Mouse (Mus musculus) limb, embryonic 11.5 days (tissue): Measurements from ENCODE around the gene Tsc22d1. TPM values are rescaled to one million over a fixed set of nuclear protein-coding genes. Genes with fewer than 3 reads are reported as not detected.

Experiments used
- ATAC-seq: fragments of 200-750 bp; cut with Nextera tagmentation; 2 replicates; pipeline ENCODE4 v1.8.0; 2017; ENCODE audit warnings: low read depth; ENCODE audit not compliant: insufficient number of reproducible peaks, low FRiP score, low TSS enrichment
- DNase-seq: peaks from one replicate; pipeline ENCODE4 v3.0.0-alpha.2; 2015; ENCODE audit warnings: low spot score
- H3K27ac ChIP-seq: fragments of 300-500 bp; sonication (generic); replicated peaks from 2 replicates; pipeline ENCODE4 v1.5.1; 2014; ENCODE audit warnings: low read depth, mild to moderate bottlenecking, low read length
- H3K27me3 ChIP-seq: fragments of 300-500 bp; sonication (generic); 2 replicates; pipeline ENCODE4 v1.6.1; 2014; ENCODE audit warnings: mild to moderate bottlenecking, low read length, mixed read lengths; ENCODE audit not compliant: control insufficient read depth, insufficient read depth
- H3K36me3 ChIP-seq: fragments of 300-500 bp; sonication (generic); 2 replicates; pipeline ENCODE4 v1.6.1; 2014; ENCODE audit warnings: mild to moderate bottlenecking, low read length, moderate library complexity, mixed read lengths; ENCODE audit not compliant: control insufficient read depth, insufficient read depth
- H3K4me1 ChIP-seq: fragments of 300-500 bp; sonication (generic); 2 replicates; pipeline ENCODE4 v1.6.1; 2014; ENCODE audit warnings: low read length, mixed read lengths; ENCODE audit not compliant: control insufficient read depth, insufficient read depth
- H3K4me2 ChIP-seq: fragments of 300-500 bp; sonication (generic); 2 replicates; pipeline ENCODE4 v1.6.1; 2014; ENCODE audit warnings: low read depth, mild to moderate bottlenecking, moderate library complexity; ENCODE audit not compliant: severe bottlenecking
- H3K4me3 ChIP-seq: fragments of 300-500 bp; sonication (generic); 2 replicates; pipeline ENCODE4 v1.5.1; 2014; ENCODE audit warnings: low read depth, low read length
- H3K9ac ChIP-seq: fragments of 300-500 bp; sonication (generic); 2 replicates; pipeline ENCODE4 v1.6.1; 2014; ENCODE audit warnings: mild to moderate bottlenecking, low read length
- H3K9me3 ChIP-seq: fragments of 300-500 bp; sonication (generic); 2 replicates; pipeline ENCODE4 v1.6.1; 2016; ENCODE audit warnings: low read length; ENCODE audit not compliant: control insufficient read depth
- WGBS: fragments of 180-500 bp; shearing (Covaris S2); extraction: QIAGEN DNeasy Blood & Tissue Kit; methylation state at CpG from one replicate; pipeline ENCODE4 v1.1.7; 2014; 5-methylcytosine and 5-hydroxymethylcytosine counted together
- polyA plus RNA-seq: library from polyadenylated mRNA; unstranded; fragments of >200 nt; fragmentation: Nextera tagmentation; extraction: Ambion mirVana; gene quantifications from 2 replicates; pipeline ENCODE4 v1.2.1, GENCODE M21; 2014

Tsc22d1 gene
- polyA plus RNA-seq, 1 experiment from 2014 or later: 527 TPM

DNA sequence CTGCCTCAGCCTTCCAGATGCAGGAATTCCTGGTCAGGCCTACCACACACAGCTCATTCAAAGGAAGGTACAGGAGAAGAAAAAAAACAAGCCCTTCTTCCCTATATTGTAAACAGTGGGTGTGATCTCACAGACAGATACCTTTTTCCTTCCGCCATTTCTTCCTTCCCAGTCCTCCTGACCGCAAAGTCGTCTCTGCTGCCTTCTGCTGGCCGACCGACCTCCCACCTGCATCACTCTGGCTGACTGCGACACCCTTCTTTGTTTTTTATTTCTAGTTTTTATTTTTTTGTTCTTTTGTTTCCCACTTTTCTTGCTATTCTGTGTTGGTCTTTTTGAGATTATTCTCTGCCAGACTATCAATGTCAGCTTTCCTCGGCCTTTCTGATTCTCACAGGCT, 10.7 kb downstream of the Tsc22d1 start:
- no peak overlapping the region for H3K4me3 ChIP-seq
- no peak overlapping the region for H3K27ac ChIP-seq
- H3K27me3 ChIP-seq: no peaks in the 10 kb centered on the region
- ATAC-seq: no peak
- no peak overlapping the region for H3K4me2 ChIP-seq
- H3K9ac ChIP-seq: no peak overlapping the region
- peaks cover 8% of the 10 kb centered on the region for H3K4me1 ChIP-seq
- no peaks in the 10 kb centered on the region for H3K9me3 ChIP-seq
- peaks cover 18% of the 10 kb centered on the region for H3K36me3 ChIP-seq
- no peak for DNase-seq
- WGBS: 94% methylated on average over 7 of the region's 7 CpGs

DNA sequence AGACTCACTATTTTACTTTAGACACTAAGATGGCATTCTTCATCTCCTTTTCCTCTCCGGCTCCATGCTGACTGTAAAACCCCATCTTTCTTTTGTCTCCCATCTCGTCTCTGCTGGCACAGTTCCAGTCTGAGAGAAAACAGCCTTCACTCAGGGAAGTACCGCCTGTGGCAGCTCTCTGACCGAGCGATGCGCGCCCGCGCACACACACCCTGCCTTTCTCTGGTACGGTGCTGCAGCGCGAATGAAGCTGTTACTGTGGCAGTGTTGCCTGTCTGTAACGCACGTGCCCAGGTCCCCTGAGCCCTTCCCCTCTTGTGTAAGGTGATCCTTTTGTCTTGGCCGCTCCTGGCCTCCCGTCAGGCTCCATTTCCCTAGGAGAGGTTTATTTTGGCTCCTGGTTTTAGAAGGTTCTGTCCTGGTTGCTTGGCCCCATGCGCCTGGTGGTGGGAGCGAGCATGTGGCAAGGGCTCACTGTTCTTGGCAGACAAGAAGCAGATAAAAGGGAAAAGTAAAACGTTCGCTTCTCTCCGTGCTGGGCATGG, 11.3 kb downstream of the Tsc22d1 start:
- Histone ChIP-seq H3K27me3 (no peaks in the 10 kb centered on the region), H3K36me3 (peaks cover 18% of the 10 kb centered on the region), H3K9me3 (no peaks in the 10 kb centered on the region), H3K4me1 (peaks cover 1% of the 10 kb centered on the region), H3K9ac (no peak overlapping the region), H3K4me2 (no peak overlapping the region), H3K27ac (no peak overlapping the region), H3K4me3 (no peak overlapping the region)
- WGBS: 94% methylated on average over 21 of the region's 21 CpGs
- DNase-seq (no peak), ATAC-seq (no peak)

GRCm38 (mm10) chr14:76428855-76429254, 14.1 kb downstream of the Tsc22d1 start:
- ATAC-seq: no peak
- peaks cover 14% of the 10 kb centered on the region for H3K36me3 ChIP-seq

DNA sequence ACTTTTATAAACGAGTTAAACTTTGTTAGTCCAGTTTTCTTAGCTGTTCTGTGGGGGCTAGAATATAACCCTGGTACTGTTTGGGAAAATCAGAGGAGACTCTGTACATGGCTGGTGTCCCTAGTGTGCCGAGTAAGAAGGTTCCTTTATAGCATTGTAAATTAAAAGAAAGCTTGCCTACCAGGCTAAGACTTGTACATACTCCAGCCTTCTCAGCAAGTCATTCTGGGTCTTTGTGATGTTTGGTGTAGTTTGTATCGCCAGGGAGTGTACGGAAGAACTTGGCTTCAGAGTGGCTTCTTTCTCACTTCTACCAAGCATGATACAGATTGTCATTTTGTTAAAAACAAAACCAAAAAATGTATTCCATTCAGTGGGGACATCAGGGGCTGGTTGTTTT, 17.2 kb downstream of the Tsc22d1 start:
- H3K4me3 ChIP-seq: no peak overlapping the region
- no peaks in the 10 kb centered on the region for H3K4me1 ChIP-seq
- no peak overlapping the region for H3K4me2 ChIP-seq
- no peaks in the 10 kb centered on the region for H3K27me3 ChIP-seq
- H3K27ac ChIP-seq: no peak overlapping the region
- H3K9me3 ChIP-seq: no peaks in the 10 kb centered on the region
- H3K36me3 ChIP-seq: peaks cover 2% of the 10 kb centered on the region; the same call in 1 of the 2 replicates
- WGBS: 95% methylated on average over 4 of the region's 4 CpGs
- no peak overlapping the region for H3K9ac ChIP-seq
- ATAC-seq: no peak
- DNase-seq: no peak

More at GRCm38 (mm10) chr14:76428855-76429254, 14.1 kb downstream of the Tsc22d1 start:
- whole genome bisulfite sequencing: 87% methylated on average over 2 of the region's 2 CpGs
- no peak for DNase-seq
- Histone ChIP-seq H3K9ac (no peak overlapping the region), H3K4me2 (no peak overlapping the region), H3K27me3 (no peaks in the 10 kb centered on the region), H3K4me3 (no peak overlapping the region), H3K9me3 (no peaks in the 10 kb centered on the region), H3K4me1 (no peaks in the 10 kb centered on the region), H3K27ac (no peak overlapping the region)

GRCm38 (mm10) chr14:76432369-76432768, 17.6 kb downstream of the Tsc22d1 start:
- H3K9me3 ChIP-seq: no peaks in the 10 kb centered on the region
- H3K4me2 ChIP-seq: no peak overlapping the region
- no peak overlapping the region for H3K4me3 ChIP-seq
- H3K36me3 ChIP-seq: peaks cover 2% of the 10 kb centered on the region; the same call in 1 of the 2 replicates
- no peak overlapping the region for H3K9ac ChIP-seq
- no peak for ATAC-seq
- no peaks in the 10 kb centered on the region for H3K4me1 ChIP-seq
- no peak overlapping the region for H3K27ac ChIP-seq
- H3K27me3 ChIP-seq: no peaks in the 10 kb centered on the region
- 95% methylated on average over 7 of the region's 7 CpGs for WGBS
- DNase-seq: no peak

- Histone ChIP-seq H3K4me2 (no peak overlapping the region), H3K4me3 (no peak overlapping the region), H3K27ac (no peak overlapping the region), H3K9ac (no peak overlapping the region), H3K4me1 (no peaks in the 10 kb centered on the region), H3K36me3 (peaks cover 2% of the 10 kb centered on the region; the same call in 1 of the 2 replicates), H3K9me3 (no peaks in the 10 kb centered on the region), H3K27me3 (no peaks in the 10 kb centered on the region)
- 95% methylated on average over 8 of the region's 8 CpGs for WGBS
- no peak for DNase-seq
- no peak for ATAC-seq
These were observed 18.1 kb downstream of the Tsc22d1 start for GRCm38 (mm10) chr14:76432816-76433215.

GRCm38 (mm10) chr14:76442160-76442559, 27.4 kb downstream of the Tsc22d1 start:
- Histone ChIP-seq H3K36me3 (peaks cover 4% of the 10 kb centered on the region), H3K9ac (no peak overlapping the region)
- ATAC-seq: no peak

DNA sequence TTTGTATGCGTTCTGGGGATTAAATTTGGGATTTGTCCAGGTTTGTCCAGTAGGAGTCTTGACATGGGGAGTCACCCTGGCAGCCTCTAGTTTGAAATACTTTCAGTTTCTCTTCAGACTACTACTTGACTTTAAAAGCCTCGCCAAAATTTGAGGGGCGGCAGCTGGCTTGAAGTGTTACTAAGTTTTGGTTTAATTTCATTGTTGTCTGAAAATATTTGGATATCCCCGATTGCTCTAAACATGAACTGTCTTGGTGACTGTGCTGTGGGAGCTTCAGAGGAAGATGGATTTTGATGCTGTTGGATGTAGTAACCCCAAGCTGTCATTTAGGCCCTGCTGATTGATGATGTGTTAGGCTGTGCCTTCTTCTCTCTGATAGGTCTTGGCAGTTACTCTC, 34.2 kb downstream of the Tsc22d1 start:
- no peaks in the 10 kb centered on the region for H3K4me1 ChIP-seq
- no peak for DNase-seq
- ATAC-seq: no peak
- no peak overlapping the region for H3K4me3 ChIP-seq
- no peak overlapping the region for H3K4me2 ChIP-seq
- no peaks in the 10 kb centered on the region for H3K36me3 ChIP-seq
- H3K9me3 ChIP-seq: no peaks in the 10 kb centered on the region
- WGBS: 89% methylated on average over 4 of the region's 4 CpGs
- H3K27ac ChIP-seq: no peak overlapping the region
- no peak overlapping the region for H3K9ac ChIP-seq
- H3K27me3 ChIP-seq: no peaks in the 10 kb centered on the region

More at GRCm38 (mm10) chr14:76442160-76442559, 27.4 kb downstream of the Tsc22d1 start:
- no peak for DNase-seq
- WGBS: 91% methylated on average over 10 of the region's 10 CpGs
- Histone ChIP-seq H3K4me2 (no peak overlapping the region), H3K27ac (no peak overlapping the region), H3K4me3 (no peak overlapping the region), H3K27me3 (no peaks in the 10 kb centered on the region), H3K9me3 (no peaks in the 10 kb centered on the region), H3K4me1 (no peaks in the 10 kb centered on the region)

- H3K27me3 ChIP-seq: no peaks in the 10 kb centered on the region
- H3K9ac ChIP-seq: no peak overlapping the region
- H3K27ac ChIP-seq: no peak overlapping the region
- no peak for DNase-seq
- ATAC-seq: no peak
- H3K4me2 ChIP-seq: no peak overlapping the region
- WGBS: 79% methylated on average over 6 of the region's 6 CpGs
- no peaks in the 10 kb centered on the region for H3K9me3 ChIP-seq
- no peaks in the 10 kb centered on the region for H3K4me1 ChIP-seq
- H3K36me3 ChIP-seq: no peaks in the 10 kb centered on the region
- H3K4me3 ChIP-seq: no peak overlapping the region
These were observed 36.2 kb downstream of the Tsc22d1 start for GRCm38 (mm10) chr14:76451011-76451410.
